Mouse (Mus musculus) olfactory bulb, adult 2 months (tissue): ENCODE measurements around the gene Olfr237-ps1.

Experiments
- CTCF ChIP-seq: fragments of 200-500 bp; IDR thresholded peaks from 2 replicates; pipeline ENCODE4 v1.5.1; 2012; ENCODE audit warnings: low read depth, mild to moderate bottlenecking, low read length, moderate library complexity; ENCODE audit not compliant: insufficient read depth
- POLR2A ChIP-seq: fragments of 200-500 bp; IDR thresholded peaks from 2 replicates; pipeline ENCODE4 v1.6.1; 2012; ENCODE audit warnings: mild to moderate bottlenecking, low read depth, low read length, moderate library complexity; ENCODE audit not compliant: insufficient read depth

GRCm38 (mm10) chr6:43167246-43167645, 20.9 kb downstream of the Olfr237-ps1 start:
- TF ChIP-seq POLR2A (no peak), CTCF (no peak)
